Mouse (Mus musculus) brain, embryonic 18.5 days (tissue): ENCODE measurements around the gene Spon1.

ENCODE experiments used
- DNase-seq: peaks from one replicate; pipeline ENCODE4 v3.0.0-alpha.2; 2012; ENCODE audit warnings: low read depth, low spot score

Gene Spon1

DNA sequence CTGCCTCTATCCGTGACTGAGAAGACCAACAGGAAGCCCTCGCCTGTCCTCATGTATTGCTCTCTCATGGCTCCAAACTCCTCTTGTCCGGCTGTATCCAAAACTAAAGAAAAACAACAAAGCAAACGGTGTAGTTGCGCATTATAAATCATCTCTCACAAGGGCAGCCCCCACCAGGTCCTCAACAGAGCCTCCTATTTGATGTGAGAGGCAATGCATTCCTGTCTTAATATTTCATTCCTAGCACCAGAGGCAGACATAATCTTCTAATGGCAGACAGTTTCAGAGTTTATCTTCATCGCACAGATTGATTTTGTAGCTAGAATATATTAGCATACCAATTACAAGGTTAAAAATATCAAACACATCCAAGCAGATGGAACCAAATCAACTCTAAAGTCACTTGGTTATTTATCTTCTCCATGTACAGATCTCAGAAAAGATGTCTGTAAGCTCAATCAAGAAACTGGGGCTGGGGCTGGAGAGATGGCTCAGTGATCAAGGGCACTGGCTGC lies 293.2 kb downstream of the Spon1 start:
- no peak for DNase-seq

DNA sequence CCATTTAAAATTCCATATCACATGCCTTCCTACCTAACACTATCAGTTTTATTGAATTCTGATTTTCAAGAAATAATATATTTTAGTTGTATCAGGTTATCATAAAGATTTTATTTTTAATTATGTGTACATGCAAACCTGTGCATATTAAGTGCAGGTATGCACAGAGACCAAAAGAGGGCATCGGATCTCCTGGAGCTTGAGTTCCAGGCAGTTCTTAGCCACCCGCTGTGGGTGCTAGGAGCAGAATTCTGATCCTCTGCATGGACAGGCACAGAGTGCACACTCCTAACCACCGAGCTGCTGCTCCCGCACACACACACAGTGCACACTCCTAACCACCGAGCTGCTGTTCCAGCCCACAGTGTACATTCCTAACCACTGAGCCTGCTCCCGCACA lies 294.6 kb downstream of the Spon1 start:
- no peak for DNase-seq

DNA sequence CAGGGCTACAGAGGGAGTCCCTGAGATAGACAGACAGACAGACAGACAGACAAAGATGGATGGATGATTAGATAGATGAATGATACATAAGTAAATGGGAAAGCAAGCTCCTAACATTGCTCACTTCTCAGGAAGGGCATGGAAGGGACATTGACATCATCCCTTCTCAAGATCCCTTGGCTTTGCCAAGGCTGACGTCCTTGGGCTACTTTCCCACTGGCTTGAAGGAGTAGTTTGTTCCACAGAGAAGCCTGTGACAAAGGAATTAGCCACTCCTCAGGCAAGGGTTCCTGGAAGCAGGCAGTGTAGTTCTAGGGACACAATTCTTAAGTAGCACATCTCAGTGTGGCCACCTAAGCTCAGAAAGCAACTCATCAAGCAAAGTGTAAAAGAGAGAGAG lies 296.7 kb downstream of the Spon1 start:
- no peak for DNase-seq

DNA sequence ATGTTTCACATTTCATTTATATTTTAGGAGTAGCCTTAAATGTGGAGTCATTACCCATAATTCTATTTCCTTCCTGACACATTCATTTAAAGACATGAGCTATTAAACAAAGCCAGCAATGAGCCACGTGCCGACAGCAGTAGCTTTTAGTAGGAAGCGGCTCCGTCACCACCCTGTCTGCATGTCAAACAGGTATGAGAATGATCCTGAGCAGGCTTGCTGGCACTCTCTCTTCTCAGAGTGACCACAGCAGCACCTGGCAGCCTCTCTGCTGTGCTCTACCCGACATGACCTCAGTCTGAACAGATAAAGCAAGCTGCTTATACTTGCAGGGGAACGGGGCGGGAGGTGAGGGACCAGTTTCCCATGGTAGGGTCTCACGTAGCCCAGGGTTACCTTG lies 297.7 kb downstream of the Spon1 start:
- no peak for DNase-seq

DNA sequence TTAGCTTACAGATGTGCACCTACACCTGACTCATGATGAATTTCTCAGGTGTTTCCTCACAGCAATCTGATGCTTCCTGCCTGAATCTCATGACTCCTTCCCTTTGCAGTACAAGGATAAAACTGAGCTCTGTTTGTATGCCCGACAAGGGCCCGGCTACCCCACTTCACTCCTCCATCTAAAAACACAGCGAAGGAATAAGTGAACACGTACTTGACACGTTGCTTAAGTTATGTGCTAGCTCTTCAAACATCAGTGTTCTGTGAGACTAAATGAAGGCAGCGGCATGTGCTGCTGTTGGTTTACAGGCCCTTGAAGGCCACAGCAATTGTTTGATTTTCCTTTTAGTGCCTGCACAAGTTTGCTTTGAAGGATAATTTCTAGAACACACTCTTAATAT lies 298.2 kb downstream of the Spon1 start:
- DNase-seq: no peak

DNA sequence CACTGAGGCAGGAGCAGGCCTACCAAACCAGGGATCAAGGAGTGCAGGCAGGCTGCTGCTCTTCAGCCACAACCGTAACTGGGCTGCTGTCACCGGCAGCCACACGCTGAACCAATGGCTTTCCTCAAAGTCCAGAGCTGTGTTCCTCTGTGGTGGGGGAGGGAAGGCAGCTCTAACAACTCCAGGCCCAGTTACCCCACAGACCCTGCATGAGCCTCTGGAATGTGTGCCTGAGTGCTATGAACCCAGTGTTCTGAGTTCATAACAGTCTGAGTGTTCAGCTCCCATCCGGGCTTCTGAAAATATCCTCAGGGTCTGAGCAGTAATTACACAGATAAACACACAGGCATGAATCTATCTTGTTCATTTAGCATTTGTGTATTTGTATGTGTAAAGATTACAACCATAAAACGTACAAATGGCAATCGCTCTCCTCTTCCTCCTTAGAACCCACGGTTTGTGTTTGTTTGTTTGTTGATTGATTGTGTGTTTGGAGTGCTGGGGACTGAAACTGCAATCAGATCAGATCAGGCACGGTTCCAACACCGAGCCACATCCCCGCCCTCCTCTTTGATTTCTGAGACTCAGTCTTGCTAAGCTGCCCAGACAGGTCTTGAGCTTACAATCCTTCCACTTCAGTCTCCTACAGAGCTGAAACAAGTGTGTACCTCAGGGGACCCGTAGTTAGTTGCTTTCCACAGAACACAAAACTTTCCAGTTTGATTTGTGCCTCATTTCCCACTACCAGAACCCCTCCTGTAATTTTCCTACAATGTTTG lies 299.8 kb downstream of the Spon1 start:
- no peak for DNase-seq

DNA sequence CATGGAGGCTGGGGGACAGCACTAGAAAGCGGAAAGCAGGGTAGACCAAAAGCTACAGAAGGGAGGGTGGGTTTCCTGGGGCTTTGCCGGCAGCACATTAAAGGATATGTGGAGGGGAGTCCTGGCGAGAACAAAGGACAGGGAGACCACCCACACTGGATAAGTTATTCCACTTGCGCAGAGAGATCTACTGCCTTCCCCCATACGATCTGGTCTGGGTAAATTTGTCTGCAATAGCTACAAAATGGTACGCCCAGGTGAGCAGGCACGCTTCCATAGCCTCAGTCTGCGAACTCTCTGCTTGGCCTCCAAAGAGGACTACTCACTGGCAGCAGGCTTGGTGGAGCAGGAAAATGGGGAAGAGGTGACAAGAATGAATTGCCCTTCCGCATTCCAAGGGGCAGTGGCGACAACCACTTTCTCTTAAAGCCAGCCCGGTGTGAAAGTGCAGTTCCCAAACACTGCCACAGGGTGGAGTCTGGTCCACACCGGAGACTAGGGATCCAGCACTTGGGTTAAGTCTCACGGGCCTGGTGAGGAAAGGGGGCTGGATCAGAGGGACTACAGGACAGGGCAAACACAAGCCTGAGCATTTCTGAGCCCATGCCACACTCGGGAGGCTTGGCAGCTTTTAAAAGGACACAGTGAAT lies 300.9 kb downstream of the Spon1 start:
- DNase-seq: no peak

DNA sequence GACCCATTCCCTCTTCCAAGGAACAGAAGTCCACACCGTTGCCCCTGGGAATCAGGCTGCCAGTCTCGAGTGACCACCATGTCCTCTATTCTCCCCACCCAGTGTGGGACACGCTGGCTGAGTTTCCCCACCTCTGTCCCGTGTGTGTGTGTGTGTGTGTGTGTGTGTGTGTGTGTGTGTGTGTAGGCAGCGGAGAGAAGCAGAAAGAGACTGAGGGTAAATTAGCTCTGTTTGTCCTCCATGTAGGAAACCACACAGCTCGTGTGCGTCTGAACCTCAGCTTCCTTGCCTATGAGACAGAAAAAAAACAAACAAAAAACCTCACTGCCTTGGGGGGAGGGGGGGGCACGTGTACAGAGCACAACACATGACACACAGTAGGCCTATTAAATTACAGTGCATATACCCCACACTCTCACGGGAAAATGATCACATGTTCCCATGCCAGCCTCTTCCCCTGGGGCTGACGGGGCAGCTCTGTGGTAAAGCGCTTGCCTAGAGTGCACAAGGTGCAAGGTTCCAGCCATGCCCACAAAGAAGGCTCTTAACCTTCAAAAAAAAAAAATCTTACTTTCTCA lies 303.2 kb downstream of the Spon1 start:
- DNase-seq: no peak

DNA sequence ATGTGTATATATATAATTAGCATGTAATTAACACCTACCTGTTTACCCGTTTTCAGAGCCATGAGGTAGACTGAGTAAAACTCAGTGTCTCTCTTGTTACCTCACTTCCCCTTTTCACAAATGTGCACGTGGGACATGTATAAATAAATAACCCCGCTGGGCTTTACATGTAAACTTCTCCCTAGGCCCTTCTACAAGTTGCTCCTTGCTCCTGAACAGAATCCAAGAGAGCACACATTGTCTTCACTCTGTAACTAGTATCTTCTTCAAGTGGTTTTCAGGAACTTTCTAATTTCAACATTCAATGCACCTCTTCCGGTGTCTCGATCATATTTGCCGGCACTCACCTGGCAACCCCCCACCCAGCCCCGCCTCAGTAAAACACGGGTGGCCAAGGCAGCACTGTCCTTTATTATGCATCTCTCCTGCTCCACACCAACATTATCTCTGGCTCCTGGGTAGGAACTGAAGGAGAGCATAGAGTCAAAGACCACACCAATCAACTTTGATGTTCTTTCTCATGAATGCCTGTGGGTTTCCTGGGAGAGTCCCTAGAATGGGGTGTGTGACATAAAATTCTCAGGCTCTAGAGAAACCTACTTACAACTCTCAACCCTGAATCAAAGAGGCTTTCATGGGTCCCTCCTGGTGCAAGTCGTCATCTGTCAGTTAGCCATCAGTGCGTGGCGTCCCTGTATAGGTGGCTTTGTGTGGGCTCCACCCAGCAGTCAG lies 304.1 kb downstream of the Spon1 start:
- no peak for DNase-seq

DNA sequence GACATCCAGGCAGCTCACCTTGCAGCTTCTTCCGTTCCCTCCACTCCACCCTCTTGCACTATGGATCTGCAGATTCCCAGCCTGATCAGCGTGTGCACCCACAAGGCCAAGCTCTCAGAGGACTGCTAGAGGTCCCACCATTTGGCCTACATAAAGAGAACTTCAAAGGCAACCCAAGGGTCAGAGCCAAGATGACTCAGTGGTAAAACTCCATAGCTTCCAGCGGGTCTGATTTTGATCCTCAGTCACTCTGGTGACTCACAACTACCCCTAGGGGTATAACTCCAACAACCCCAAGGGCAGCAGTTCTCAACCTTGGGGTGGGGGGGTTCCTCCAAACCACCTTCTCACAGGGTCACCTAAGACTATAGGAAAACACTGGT lies 304.7 kb downstream of the Spon1 start:
- DNase-seq: no peak

DNA sequence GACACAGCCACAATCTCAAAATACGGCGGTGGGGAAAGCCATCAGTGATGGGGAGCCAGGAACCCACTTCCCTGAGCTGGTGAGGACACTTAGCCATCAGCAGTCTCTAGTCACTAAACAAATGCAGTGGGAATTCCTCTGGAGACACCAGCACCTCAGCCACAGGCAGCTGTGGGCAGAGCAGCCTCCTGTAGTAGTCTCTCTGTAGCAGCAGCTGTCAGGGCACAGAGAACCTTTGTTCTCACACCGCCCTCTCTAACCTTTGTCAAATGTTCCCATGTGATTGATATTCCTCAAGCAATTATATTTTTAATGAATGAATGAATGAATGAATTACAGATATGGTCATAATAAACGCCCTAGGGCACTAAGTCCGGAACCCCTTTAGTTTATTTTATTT lies 305.6 kb downstream of the Spon1 start:
- DNase-seq: no peak

DNA sequence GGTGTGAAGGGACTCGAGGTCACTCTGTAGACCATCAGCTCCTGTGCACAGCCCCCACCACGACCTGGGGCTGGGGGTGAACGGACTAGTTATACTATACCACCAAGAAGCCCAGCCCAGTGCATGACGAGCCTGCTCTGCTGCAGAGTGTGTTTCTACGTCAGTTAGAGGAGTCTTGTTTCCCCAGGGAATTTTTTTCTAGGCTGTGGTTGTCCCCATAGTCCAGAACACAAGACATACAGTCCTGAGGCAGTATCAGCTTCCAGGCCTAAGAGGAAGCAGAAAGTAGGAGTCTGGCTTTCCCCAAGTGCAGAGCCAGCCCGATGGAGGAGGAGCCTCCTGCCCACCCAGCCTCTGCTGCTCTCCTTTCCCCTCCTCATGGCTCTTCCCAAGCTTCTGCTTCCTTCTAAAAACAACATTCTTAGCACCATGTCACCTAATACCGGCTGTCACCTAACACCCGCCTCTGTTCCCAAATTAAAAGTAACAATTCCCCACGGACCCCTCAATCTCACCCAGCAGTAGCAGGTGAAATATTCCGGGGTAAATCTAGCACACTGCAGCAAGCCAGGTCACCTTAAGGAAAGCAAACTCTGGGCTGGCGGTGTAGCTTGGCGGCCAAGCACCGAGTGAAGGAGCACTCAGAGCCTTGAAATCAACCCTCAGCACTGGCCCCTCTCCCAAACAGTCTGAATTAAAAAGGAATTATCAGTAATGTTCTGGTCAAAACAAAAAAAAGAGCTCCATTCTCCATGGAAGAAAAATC lies 306.2 kb downstream of the Spon1 start:
- no peak for DNase-seq

DNA sequence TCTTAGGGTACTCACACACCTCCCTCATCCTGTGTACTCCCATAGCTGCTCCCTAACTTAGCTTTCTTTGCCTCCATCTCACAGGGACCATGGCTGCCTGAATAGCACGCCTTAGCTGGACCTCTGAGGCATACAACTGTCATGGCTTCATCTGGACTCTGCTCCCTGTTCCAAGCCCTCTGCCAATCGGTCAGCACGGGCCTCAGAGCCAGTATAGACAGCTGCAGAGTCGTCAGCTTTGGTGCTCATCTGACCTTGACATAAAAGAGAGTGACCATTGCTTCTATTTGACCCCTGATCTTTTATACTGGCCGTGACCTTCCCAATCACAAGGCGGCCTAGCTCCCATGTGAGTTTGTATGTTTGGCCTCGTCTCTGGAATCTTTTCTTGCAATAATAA lies 308.3 kb downstream of the Spon1 start:
- DNase-seq: no peak

DNA sequence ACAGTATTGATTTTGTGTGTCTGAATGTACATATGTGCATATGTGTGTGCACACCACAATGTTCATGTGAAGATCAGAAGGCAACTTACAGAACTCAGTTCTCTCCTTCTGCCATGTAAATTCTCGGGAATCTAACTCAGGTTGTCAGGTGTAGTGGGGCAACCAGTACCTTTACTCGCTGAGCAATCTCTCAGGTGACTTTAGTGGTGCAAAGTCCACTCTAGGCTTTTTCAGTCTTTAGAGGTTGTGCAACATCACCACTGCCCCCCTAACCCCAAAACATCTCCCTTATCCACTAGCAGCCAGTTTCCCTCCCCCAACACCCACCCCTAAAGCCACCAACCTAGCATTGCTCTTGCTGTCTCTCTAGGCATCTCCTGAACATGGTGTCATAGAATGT lies 308.8 kb downstream of the Spon1 start:
- no peak for DNase-seq

DNA sequence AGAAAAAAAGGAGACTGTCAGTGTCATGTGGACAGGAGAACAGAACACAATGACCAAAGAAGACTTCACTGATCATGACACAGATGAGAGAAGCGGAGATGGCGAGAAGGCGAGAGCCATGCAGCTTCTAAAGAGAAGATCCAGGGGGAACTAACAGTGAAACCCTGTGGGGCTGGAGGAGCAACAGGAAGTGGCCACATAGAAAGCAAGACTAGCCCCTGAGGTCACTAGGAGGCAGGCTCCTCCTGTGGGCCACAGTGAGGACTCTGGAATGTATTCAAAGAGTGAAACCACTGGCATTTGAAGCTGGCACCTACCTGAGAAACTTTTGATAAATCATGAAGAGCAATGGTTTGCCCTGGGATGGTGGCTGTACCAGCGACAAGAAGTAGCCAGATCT lies 313.5 kb downstream of the Spon1 start:
- no peak for DNase-seq

DNA sequence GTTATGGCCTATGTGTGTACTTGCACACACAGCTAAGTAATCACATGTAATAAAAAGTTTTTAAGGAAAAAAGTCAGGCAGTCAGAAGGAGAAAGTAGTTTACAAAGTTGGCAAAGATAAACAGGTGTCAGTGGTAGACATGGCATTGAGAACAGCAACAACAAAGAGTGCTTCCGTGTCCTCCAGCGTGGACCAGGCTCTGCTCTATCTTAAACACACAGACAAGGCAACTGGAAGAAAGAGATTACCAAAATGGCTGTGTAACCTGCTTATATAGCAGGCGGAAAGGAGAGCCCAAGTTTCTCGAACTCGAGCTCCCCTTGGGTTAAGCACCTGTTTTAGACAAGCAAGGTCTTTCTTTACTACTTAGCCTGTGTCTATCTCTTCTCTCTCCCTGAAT lies 314.5 kb downstream of the Spon1 start:
- DNase-seq: no peak

DNA sequence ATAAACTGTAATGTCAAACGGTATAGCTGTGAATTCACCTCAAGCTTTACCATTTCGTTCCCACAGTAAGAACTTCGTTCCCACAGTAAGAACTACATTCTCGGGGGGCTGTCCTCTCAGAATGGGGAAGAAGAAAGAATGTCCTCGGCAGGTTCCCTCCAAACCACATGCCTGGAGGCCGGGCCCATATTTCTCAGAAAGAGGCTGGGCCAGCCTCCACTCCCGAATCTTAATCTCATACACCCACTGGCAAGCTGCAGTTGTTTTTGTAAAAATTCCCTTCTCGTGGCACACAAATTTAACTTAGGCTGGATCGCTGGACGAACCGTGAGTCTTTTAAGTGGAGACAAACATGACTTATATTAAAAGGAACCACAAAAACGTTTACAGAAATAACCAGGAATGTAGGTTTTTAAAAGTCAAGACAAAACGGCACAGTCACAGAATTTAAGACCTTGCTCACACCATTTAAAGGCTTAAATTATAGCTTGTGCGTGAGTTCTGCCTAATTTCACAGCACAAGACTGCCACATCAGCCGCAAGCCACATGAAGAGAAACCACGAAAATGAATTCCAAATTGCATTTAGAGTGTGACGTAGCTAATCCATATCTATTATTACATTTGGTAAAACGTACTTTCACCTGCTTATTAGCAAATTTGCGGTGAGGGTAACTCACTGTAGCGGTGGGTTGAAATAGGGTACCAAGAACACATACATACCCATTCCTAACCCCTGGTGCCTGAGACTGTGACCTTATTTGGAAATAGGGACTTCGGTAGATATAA lies 316.0 kb downstream of the Spon1 start:
- no peak for DNase-seq

DNA sequence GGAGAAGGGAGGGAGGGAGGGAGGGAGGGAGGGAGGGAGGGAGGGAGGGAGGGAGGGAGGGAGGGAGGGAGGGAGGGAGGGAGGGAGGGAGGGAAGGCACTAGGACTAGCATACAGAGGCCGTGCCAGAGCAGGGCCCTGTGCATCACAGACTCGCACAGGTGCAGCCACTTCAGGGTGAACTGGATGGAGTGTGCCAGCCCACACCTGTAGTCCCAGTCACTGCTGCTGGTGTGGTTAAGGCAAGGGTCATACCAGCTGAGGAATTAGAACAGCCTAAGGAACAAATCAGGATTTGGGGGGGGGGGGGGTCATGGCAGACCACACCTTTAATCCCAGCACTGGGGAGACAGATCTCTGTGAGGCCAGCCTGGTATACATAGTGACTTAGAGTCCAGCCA lies 317.3 kb downstream of the Spon1 start:
- DNase-seq: no peak

DNA sequence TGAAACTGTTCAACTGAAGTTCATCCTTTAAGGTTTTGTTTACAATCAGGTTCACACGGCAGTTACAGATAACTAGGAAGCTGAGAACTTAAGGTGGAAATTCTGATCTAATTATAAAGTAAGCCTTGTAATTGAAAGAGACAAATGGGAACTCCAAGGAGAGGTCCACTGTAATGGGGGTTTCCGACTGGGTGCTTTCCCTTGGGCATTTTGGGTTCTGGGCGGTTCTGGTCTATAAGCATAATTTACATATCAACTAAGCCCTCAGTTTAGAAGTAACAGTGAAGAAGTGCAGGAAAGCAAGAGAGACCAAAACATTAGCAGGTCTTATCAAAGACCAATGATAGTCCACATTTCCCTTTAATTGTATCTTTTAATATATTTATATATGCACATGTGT lies 318.0 kb downstream of the Spon1 start:
- DNase-seq: no peak

DNA sequence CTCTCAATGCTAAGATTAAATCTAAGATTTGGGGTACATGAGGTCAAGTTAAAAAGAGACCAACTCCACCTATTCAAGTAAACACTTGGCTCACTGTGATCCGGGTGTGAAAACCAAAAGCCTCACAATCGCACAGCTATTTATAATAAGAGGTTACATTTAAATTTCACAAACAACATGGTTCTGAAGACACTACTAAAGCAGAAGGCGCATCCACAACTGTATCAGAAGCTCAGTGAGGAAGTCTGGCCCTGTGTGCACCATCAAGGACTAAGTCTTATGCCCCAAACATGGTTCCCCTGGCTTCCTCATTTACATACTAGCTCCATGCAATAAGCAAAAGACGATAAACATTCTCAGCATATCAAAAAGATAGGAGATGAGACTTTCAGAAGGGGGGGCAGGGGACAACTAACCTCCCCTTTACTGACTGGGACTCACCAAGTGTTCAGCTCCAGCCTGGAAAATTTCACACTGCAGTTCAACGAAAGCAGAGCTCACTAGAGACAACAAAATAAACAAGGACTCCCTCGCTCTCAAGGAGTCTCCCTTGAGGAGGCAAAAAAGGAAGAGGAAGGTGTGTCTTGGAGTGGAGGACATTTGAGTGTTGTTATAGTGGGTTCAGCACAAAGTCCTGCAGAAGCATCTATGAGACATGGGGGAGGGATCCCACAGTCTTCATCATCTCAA lies 320.4 kb downstream of the Spon1 start:
- no peak for DNase-seq
